Mouse (Mus musculus): ENCODE data around the gene Mapk8ip3. TPM values are rescaled to one million over a fixed set of nuclear protein-coding genes. Genes with fewer than 3 reads are reported as not detected.

The Mapk8ip3 gene
- polyA plus RNA-seq, 1 experiment from 2014 or later: 14.8 TPM

- Histone ChIP-seq H3K27ac (no peak overlapping the region), H3K36me3 (ENCODE audit: inconsistent target) (peaks cover 70% of the 10 kb centered on the region), H3K4me3 (ENCODE audit: inconsistent target) (no peak overlapping the region), H3K79me2 (ENCODE audit: inconsistent target) (no peaks in the 10 kb centered on the region)
- WGBS (ENCODE audit: missing documents): 93% methylated on average over 8 of the region's 8 CpGs
Observed at GRCm38 (mm10) chr17:24857831-24858470, 78.8 kb downstream of the Mapk8ip3 start.

DNA sequence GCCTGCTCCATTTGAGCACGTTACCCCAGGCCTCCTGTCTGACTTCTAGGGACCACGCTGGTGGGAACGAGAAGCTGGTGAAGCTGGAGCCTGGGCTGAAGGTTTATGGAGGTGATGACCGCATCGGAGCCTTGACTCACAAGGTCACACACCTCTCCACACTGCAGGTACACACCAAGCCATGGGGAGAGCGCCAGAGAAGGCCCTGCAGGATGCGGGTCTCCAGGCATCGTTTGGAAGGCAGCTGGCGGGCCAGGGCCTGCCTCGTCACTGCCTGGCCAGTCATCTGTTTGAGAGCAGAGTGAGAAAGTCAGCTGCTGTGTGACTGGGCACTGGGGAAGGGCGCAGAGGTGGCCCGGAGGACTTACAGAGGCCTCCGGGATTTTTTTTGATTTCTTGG is 80.2 kb downstream of the Mapk8ip3 start:
- no peak overlapping the region for H3K27ac ChIP-seq
- over 99% methylated on average over 13 of the region's 13 CpGs for WGBS (ENCODE audit: missing documents)
- H3K4me3 ChIP-seq (ENCODE audit: inconsistent target): no peak overlapping the region
- H3K79me2 ChIP-seq (ENCODE audit: inconsistent target): no peaks in the 10 kb centered on the region; the same call in 1 of the 2 replicates
- peaks cover 58% of the 10 kb centered on the region for H3K36me3 ChIP-seq (ENCODE audit: inconsistent target)

GRCm38 (mm10) chr17:24855838-24856464 is 80.8 kb downstream of the Mapk8ip3 start:
- Histone ChIP-seq H3K4me3 (ENCODE audit: inconsistent target) (no peak overlapping the region), H3K79me2 (ENCODE audit: inconsistent target) (no peaks in the 10 kb centered on the region; the same call in 1 of the 2 replicates), H3K36me3 (ENCODE audit: inconsistent target) (peaks cover 51% of the 10 kb centered on the region), H3K27ac (no peak overlapping the region)
- WGBS (ENCODE audit: missing documents): 95% methylated on average over 3 of the region's 3 CpGs

DNA sequence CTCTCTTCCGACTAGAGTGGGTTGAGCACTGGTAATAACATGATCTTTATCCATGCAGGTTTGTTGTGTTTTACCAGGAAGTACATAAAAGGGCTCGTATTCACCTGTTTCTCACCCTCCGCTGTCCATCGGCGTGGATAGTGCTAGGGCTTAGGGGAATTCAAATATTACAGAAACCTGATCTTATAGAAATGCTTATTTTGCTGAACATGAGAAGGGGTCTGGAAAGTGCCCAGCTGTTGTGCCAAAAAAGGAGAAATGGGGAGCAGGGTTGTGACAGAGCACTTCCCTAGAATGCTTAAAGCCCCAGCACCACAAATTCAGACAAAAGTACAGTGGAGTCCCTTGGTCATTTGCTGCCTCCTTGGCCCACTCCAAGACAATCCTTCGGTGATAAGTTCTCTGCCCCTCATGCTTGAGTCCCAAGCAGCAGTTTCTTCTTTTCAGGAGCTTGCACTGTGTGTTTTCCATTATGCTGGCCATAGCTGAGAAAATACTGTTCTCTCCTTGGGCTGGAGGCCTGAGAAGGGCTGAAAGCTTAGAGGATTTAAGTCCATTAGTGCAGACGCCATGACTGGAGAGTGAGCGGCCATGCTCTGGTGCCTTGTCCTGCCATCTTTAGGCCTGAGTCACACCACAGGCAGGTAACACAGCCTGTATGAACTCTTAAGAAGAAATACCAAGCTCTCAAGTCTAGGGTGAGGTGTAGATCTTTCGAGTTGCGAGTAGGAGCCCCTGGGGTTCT is 85.2 kb downstream of the Mapk8ip3 start:
- Histone ChIP-seq H3K27ac (peak overlapping the region; percentile 15; the same call in 1 of the 2 replicates), H3K36me3 (ENCODE audit: inconsistent target) (peaks cover 23% of the 10 kb centered on the region), H3K79me2 (ENCODE audit: inconsistent target) (peaks cover 10% of the 10 kb centered on the region; the same call in 1 of the 2 replicates), H3K4me3 (ENCODE audit: inconsistent target) (peak overlapping the region; percentile 90)
- WGBS (ENCODE audit: missing documents): 74% methylated on average over 10 of the region's 10 CpGs

GRCm38 (mm10) chr17:24850773-24851127 is 86.0 kb downstream of the Mapk8ip3 start:
- Histone ChIP-seq H3K27ac (peak overlapping the region; percentile 15; the same call in 1 of the 2 replicates), H3K79me2 (ENCODE audit: inconsistent target) (peaks cover 10% of the 10 kb centered on the region; the same call in 1 of the 2 replicates), H3K4me3 (ENCODE audit: inconsistent target) (peak overlapping the region; percentile 90), H3K36me3 (ENCODE audit: inconsistent target) (peaks cover 17% of the 10 kb centered on the region)
- under 1% methylated on average over 20 of the region's 20 CpGs for whole genome bisulfite sequencing (ENCODE audit: missing documents)

DNA sequence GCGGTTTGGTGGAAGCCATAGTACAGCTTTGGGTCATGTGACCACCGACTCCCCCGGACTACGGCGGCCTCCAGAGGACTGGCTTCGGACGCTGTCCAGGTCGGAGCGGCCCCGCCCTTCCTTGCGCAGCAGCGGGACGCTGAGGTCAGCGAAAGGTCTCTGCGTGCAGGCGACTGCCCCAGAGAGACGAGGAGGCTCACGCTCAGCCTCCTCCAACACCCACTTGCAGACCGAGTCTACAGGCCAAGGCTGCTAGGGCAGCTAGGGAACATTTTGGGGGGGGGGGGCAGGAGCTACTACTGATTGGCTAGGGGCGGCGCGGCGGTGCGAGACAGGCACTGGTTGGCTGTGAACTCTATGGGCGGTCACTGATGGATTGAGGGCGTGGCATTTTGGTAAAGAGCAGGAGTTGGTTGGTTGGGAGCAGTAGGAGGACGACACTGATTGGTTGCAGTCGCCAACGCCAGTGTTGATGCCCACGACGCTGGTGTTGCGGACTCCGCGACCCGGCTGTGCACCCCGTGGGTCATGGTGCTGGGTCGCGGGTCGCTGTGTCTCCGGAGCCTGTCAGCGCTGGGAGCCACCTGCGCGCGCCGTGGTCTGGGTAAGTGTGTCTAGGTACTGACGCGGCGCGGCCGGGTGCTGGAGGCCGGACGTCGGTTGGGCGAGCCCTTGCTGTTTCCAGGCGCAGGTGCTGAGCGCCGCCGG is 86.6 kb downstream of the Mapk8ip3 start, which contains the start of gene Fahd1:
Gene Fahd1, minus strand, starts transcription at position 300 of the 708 bp plus-strand sequence.
- Histone ChIP-seq H3K79me2 (ENCODE audit: inconsistent target) (peaks cover 10% of the 10 kb centered on the region; the same call in 1 of the 2 replicates), H3K36me3 (ENCODE audit: inconsistent target) (peaks cover 17% of the 10 kb centered on the region), H3K27ac (peak within 1 kb of the TSS; percentile 80), H3K4me3 (ENCODE audit: inconsistent target) (peak within 1 kb of the TSS; percentile 90)
- WGBS (ENCODE audit: missing documents): under 1% methylated on average over 51 of the region's 58 CpGs

DNA sequence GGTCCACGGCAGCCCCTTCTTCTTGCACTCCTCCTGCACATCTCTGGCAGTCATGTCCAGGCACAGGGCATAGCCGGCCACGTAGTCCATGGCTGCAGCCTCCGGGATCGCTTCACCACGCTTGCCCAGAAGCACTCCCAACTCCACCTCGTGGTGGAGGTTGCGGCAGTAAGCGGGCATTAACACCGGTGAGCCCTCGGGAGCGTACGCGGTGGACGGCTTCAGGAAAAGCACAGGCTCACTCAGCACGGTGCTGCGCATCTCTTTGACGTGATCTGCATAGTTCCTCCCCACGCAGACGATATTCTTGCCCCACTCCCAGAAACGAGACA is 87.1 kb downstream of the Mapk8ip3 start:
- H3K36me3 ChIP-seq (ENCODE audit: inconsistent target): peaks cover 13% of the 10 kb centered on the region
- 0% methylated on average over 21 of the region's 21 CpGs for WGBS (ENCODE audit: missing documents)
- H3K79me2 ChIP-seq (ENCODE audit: inconsistent target): peaks cover 10% of the 10 kb centered on the region; the same call in 1 of the 2 replicates
- peak overlapping the region; percentile 90 for H3K4me3 ChIP-seq (ENCODE audit: inconsistent target)
- H3K27ac ChIP-seq: peak overlapping the region; percentile 80

DNA sequence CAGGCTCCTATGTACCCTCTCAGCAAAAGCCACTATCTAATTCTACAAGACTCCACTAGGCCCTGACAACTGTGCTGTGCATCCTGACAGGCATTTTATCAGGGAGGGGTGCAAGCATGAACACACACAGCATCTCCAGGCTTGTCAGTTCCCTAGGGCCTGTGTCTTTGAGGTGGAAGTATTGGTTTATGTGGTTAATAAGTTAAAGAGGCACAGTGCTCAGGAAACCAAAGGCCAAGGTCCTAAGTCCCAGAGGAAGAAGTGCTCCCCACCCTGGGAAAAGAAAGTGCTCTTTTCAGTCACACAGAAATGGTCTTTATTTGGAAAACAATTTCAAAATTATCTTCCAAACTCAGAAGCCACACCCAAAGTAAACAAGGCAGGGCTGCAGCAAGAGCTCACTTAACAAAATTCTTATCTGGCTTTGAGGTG is 88.2 kb downstream of the Mapk8ip3 start:
- Histone ChIP-seq H3K36me3 (ENCODE audit: inconsistent target) (peaks cover 8% of the 10 kb centered on the region), H3K79me2 (ENCODE audit: inconsistent target) (peaks cover 10% of the 10 kb centered on the region; the same call in 1 of the 2 replicates), H3K4me3 (ENCODE audit: inconsistent target) (peak overlapping the region; percentile 90), H3K27ac (peak overlapping the region; percentile 80)

- no peak overlapping the region for H3K27ac ChIP-seq
- 100% methylated on average over 1 of the region's 1 CpGs for WGBS (ENCODE audit: missing documents)
- no peaks in the 10 kb centered on the region for H3K36me3 ChIP-seq (ENCODE audit: inconsistent target)
- H3K79me2 ChIP-seq (ENCODE audit: inconsistent target): peaks cover 10% of the 10 kb centered on the region; the same call in 1 of the 2 replicates
- no peak overlapping the region for H3K4me3 ChIP-seq (ENCODE audit: inconsistent target)
Observed at GRCm38 (mm10) chr17:24847386-24847785, 89.4 kb downstream of the Mapk8ip3 start.

DNA sequence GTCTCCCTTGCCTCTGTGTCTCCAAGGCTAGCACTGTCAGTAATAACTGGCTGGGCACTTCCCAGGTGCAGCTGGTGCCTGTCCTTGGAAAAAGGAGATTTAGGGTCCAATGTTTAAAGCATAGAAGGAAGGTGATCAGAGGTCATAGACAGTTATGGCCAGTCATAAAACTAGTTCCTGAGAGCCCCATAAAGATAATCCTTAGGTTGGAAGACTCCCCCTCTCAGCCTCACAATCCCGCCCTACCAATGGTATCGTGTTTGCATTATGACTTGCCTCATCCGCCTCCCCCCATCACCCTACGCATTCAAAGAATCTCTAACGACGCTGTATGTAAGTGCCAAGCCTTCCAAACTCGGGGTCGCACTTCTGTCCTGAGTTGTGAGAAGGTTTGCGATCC is 92.3 kb downstream of the Mapk8ip3 start:
- H3K4me3 ChIP-seq (ENCODE audit: inconsistent target): no peak overlapping the region
- WGBS (ENCODE audit: missing documents): 93% methylated on average over 9 of the region's 9 CpGs
- no peaks in the 10 kb centered on the region for H3K36me3 ChIP-seq (ENCODE audit: inconsistent target)
- H3K79me2 ChIP-seq (ENCODE audit: inconsistent target): peaks cover 10% of the 10 kb centered on the region; the same call in 1 of the 2 replicates
- H3K27ac ChIP-seq: no peak overlapping the region

- H3K27ac ChIP-seq: no peak overlapping the region
- H3K36me3 ChIP-seq (ENCODE audit: inconsistent target): no peaks in the 10 kb centered on the region
- 88% methylated on average over 2 of the region's 2 CpGs for WGBS (ENCODE audit: missing documents)
- H3K4me3 ChIP-seq (ENCODE audit: inconsistent target): no peak overlapping the region
- H3K79me2 ChIP-seq (ENCODE audit: inconsistent target): no peaks in the 10 kb centered on the region; the same call in 1 of the 2 replicates
Observed at GRCm38 (mm10) chr17:24842631-24843030, 94.1 kb downstream of the Mapk8ip3 start.
